In genomic region chr7:109602562-109602961, GRCm38 (mm10) we compare ENCODE assay signal across 11 mouse cellular contexts.
A peak's percentile ranks its signal among the peaks of the same experiment; 100 is the strongest.
DNase-seq lines count a peak whose midpoint lies in the region; ATAC-seq and TF ChIP-seq lines count a peak whose summit lies in the region.
"Had no signal": no experiment of that assay in that cellular context is flagged by ENCODE, and none has a peak within 500 bp of the region (broad histone marks: within the 10 kb centered on the region; RNA-seq: fewer than 3 reads in every experiment).

No protein-coding gene starts in this region.

- H3K9ac ChIP-seq in heart, postnatal 0 days (replicated peaks; ENCODE audit: low read depth, low read length), result 0 out of 2 replicates have a peak overlapping the region, but pooled peaks have one; percentile 11

- H3K4me3 ChIP-seq in heart, postnatal 0 days (ENCODE audit: low read depth, low read length), result no peak overlapping the region

- peak; percentile 17 for DNase-seq in adrenal gland, postnatal 14 days
- no peak for DNase-seq in adrenal gland, postnatal 4 days (ENCODE audit: low spot score in 2 of 2)
- DNase-seq in heart, postnatal 0 days (ENCODE audit: low spot score), result peak; percentile 79
- DNase-seq in large intestine, adult 2 months (ENCODE audit: low read depth, low spot score), result peak; percentile 96
- DNase-seq in spleen, postnatal 14 days (ENCODE audit: low spot score in 2 of 2), result peak; percentile 29 to 40
- DNase-seq in cerebellum, adult 9-11 months, result no peak
- no peak for DNase-seq in B cell, adult 2 months
- no peak for DNase-seq in right cerebral cortex, postnatal 25 days
- DNase-seq: midbrain, embryonic 14.5 days; retina, postnatal 1 day had no signal

- no peak for TF ChIP-seq CTCF in heart, postnatal 0 days (IDR thresholded peaks at IDR 0.05; ENCODE audit: low read depth)

- no peak overlapping the region for H3K4me2 ChIP-seq in heart, postnatal 0 days (ENCODE audit: low read depth, low read length)

- H3K4me1 ChIP-seq in heart, postnatal 0 days (ENCODE audit: control insufficient read depth, insufficient read depth), result peaks cover 51% of the 10 kb centered on the region

- TF ChIP-seq EP300 in heart, postnatal 0 days (IDR thresholded peaks at IDR 0.05; ENCODE audit: low read depth), result no peak

- no peaks in the 10 kb centered on the region for H3K36me3 ChIP-seq in heart, postnatal 0 days (replicated peaks; ENCODE audit: control insufficient read depth, insufficient read depth, low read length)

- WGBS in heart, postnatal 0 days, result 45% methylated on average over 5 of the region's 5 CpGs
- WGBS in large intestine, adult 2 months, result 33% methylated on average over 5 of the region's 5 CpGs

- H3K27ac ChIP-seq in heart, postnatal 0 days (ENCODE audit: low read depth), result peak overlapping the region; percentile 95

- peak; percentile 90 for ATAC-seq in heart, postnatal 0 days (ENCODE audit: insufficient read depth, low read depth)
- ATAC-seq: inflammation-experienced regulatory T-cells, adult 6 months had no signal

- H3K9me3 ChIP-seq in heart, postnatal 0 days (replicated peaks; ENCODE audit: control insufficient read depth, low read length), result no peaks in the 10 kb centered on the region

- H3K27me3 ChIP-seq in heart, postnatal 0 days (ENCODE audit: control insufficient read depth, insufficient read depth, low read length), result no peaks in the 10 kb centered on the region

Comparison
In these comparisons a context has a peak if more than half of its experiments do, and no peak if none do; other contexts are left out.
1. DNase-seq: peak in adrenal gland, postnatal 14 days (single experiment), heart, postnatal 0 days (single experiment), large intestine, adult 2 months (single experiment) and spleen, postnatal 14 days (2 of 2); none in adrenal gland, postnatal 4 days (0 of 2), cerebellum, adult 9-11 months (single experiment), B cell, adult 2 months (0 of 2) and right cerebral cortex, postnatal 25 days (single experiment).